Mouse (Mus musculus): ENCODE measurements around the gene Xcr1.

Gene Xcr1

DNA sequence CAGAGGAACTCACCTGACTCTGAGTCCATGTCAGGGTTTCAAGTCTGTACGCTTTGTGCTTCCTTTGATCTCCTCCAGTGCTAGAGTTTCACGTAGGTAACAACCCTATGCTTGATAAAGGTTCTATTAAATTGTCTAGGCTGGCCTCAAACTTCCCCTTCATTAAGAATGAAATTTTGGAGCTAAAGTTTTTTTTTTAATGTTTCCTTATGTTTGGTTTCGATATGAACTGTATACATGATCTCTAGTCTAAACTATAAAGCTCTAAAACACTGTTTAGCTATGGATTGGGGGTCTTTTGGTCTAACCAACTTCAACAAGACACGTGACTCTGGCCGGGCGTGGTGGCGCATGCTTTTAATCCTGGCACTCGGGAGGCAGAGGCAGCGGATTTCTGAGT lies at the start of gene Xcr1:
Xcr1 (minus strand) TSS at position 101 of the 400 bp plus-strand sequence.
- DNase-seq (ENCODE audit: low spot score in 2 of 2): no peak

- peak; percentile 63 to 65 for DNase-seq (ENCODE audit: low spot score in 2 of 2)
Observed at GRCm38 (mm10) chr9:123872049-123872448, 10.2 kb upstream of the Xcr1 start.

- no peak for DNase-seq (ENCODE audit: low spot score in 2 of 2)
Observed at GRCm38 (mm10) chr9:123869167-123869784, 7.4 kb upstream of the Xcr1 start.

DNA sequence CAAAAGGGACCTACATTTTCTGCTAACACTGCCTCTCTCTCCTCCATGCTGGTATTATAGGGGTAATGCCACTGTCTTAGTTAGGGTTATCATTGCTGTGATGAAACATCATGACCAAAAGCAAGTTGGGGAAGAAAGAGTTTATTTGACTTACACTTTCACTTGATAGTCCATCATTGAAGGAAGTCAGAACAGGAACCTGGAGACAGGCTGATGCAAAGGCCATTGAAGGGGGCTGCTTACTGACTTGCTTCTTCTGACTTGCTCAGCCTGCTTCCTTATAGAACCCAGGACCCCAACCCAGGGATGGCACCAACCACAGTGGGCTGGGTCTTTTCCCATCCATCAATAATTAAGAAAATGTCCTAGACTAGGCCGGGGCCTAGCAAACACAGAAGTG lies 1.8 kb upstream of the Xcr1 start:
- no peak for DNase-seq (ENCODE audit: low spot score in 2 of 2)

DNA sequence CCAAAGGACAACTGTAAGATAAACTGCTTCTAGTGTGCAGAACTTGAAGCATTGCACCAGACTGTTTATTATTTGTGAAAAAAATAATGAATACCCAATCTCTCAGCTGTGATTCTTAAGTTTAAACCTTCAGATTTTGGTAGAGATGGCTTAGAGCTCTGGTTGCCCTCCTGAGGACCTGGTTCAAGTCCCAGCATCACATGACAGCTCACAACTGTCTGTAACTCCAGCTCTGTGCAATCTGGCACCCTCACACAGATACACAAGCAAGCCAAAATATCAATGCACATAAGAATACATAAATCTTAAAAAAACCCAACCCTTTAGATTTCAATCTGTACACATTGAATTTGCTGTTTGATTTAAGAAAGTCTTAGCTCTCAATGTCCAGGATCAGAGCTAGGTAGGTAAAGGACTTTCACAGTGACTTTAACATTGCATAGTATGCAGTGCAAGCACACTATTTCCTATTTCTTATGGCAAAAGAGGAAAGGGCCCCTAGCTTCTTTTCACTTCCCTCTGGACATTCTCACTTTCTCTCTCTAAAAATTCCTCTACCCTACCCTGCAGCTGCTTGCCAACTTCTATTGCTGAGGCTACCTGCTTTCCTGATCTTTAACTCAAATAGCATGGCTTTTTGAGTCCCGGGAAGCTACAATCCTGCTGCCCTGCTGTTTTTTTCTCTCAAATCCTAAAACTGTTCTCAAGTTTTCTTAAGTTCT lies 1.2 kb upstream of the Xcr1 start:
- peak in 1 of 2 experiments; percentile 11 for DNase-seq (ENCODE audit: low spot score in 2 of 2)

DNA sequence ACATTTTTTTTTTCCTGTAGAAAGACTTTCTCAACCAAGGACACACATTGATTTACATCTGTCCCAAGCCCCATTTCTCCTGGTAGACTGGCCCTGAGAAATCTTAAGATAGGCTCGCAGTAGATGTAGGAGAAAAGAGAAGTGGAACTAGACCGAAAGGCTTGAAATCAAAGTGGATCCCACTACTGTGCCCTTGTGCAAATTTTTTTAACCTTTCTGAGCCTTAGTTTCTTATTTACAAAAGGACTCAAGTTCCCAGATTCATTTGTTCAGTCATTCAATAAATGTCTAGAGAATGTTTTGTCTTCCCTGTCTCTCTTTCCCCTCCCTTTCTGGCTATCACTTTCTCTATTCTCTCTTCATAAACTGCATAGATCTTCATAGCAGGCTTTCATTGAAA lies 5.0 kb downstream of the Xcr1 start:
- no peak for DNase-seq (ENCODE audit: low spot score in 2 of 2)

GRCm38 (mm10) chr9:123852449-123853390 lies 9.1 kb downstream of the Xcr1 start:
- peak in 1 of 2 experiments; percentile 13 for DNase-seq (ENCODE audit: low spot score in 2 of 2)

- peak; percentile 98 for DNase-seq (ENCODE audit: low spot score in 2 of 2)
Observed at GRCm38 (mm10) chr9:123851713-123852448, 9.9 kb downstream of the Xcr1 start, which contains the start of gene Fyco1. Fyco1 (minus strand) TSS chr9:123851899.

- DNase-seq (ENCODE audit: low spot score in 2 of 2): peak; percentile 91 to 92
Observed at GRCm38 (mm10) chr9:123851062-123851712, 10.6 kb downstream of the Xcr1 start.

DNA sequence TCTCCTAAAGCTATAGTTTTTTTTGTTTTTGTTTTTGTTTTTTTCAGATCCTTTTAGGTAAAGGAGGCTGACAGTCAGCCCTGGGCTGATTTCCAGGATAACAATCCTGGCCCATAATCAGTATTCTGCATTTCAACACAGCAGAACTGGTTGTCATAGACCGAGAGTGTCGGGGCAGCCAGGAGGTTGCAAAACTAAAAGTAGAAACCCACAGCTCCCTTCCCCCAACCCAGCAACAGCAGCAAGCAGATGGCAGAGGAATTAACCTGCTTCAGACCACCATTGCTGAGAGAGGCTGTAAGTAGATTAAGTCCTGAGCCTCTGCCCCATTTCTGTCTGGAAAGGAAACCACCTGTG lies 11.1 kb downstream of the Xcr1 start:
- DNase-seq (ENCODE audit: low spot score in 2 of 2): peak; percentile 65 to 71

- DNase-seq (ENCODE audit: low spot score in 2 of 2): no peak
Observed at GRCm38 (mm10) chr9:123849976-123850695, 11.7 kb downstream of the Xcr1 start.

- no peak for DNase-seq (ENCODE audit: low spot score in 2 of 2)
Observed at GRCm38 (mm10) chr9:123846490-123846889, 15.3 kb downstream of the Xcr1 start.

GRCm38 (mm10) chr9:123845120-123845519 lies 16.7 kb downstream of the Xcr1 start:
- peak in 1 of 2 experiments; percentile 23 for DNase-seq (ENCODE audit: low spot score in 2 of 2)

GRCm38 (mm10) chr9:123844468-123844867 lies 17.4 kb downstream of the Xcr1 start:
- DNase-seq (ENCODE audit: low spot score in 2 of 2): no peak

- peak in 1 of 2 experiments; percentile 22 for DNase-seq (ENCODE audit: low spot score in 2 of 2)
Observed at GRCm38 (mm10) chr9:123840243-123840642, 21.6 kb downstream of the Xcr1 start.

DNA sequence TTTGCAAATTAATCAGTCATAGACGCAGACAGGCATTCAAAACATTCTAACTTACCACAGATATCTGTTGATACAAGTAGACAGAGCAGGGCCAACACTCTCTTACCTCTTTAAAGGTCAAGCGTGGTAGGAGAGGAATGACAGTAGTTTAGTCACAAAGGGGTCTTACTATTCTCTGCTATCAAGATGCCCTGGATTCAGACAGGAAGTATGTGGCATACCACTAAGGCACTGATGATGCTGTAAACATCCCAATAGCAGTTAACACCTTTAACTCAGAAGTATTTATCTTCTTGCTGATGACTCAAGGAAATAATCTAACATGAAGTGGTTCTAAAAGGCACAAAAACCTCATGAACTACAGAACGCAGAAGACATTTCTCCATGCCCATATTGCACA lies 26.0 kb downstream of the Xcr1 start:
- no peak for DNase-seq (ENCODE audit: low spot score in 2 of 2)

DNA sequence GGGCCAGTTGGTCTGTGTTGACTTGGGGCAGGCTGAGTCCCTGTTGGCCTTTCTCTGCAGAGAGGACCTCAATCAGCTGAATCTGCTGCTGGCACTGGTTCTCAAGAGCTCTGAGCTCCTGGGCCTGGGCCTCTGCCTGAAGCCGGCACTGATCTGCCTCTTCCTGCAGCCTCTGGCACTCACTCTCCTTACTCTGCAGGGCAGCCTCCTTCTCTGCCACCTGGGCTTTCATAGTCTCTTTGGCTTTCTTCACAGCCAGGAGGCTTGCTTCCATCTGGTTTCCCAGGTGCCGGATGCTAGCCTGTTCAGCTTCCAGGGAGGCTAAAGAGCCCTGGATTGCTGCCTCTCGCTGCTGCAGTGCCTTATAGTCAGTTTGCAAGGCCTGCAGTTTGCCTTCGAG lies 32.9 kb downstream of the Xcr1 start:
- DNase-seq (ENCODE audit: low spot score in 2 of 2): no peak

DNA sequence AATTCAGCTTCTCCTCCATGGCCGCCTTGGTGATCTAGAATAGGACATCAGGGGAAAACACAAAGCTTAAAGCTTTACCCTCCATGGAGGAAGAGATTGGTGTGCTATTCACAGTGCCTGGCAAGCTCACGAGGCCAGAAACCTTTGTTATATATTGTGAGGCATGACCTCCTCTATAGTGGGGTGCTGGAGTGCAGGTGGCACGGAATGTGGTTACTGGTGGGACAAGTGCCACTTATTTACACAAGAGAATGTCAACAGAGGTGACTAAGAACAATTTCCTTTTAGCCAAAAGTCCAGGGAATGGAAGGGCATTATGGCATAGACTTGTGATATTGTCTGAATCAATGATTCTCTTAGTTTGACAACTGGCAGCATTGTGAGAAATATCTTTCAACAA lies 35.2 kb downstream of the Xcr1 start:
- DNase-seq (ENCODE audit: low spot score in 2 of 2): no peak

GRCm38 (mm10) chr9:123818601-123819000 lies 43.2 kb downstream of the Xcr1 start:
- DNase-seq (ENCODE audit: low spot score in 2 of 2): no peak

DNA sequence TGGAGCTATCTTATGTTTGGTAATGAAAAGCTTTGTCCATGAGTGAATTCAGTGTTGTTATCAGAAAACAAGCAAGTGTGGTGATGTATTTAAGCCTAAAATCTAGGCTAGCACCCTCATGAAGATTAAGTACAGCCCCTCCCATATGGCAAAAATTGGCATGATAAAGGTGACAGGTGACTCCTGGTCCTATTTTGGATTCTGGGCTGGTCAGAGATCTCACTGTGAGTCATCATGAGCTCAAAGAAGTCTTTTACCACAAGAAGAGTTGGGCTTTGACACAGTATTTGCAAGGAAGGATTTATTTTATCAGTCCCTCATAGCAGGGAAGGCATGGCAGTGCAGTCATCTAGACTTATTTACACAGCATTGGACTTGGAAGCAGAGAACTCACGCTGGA lies 45.8 kb downstream of the Xcr1 start:
- DNase-seq (ENCODE audit: low spot score in 2 of 2): no peak
